Mouse (Mus musculus) heart, embryonic 12.5 days (tissue): ENCODE measurements around the gene Usp24. TPM values are rescaled to one million over a fixed set of nuclear protein-coding genes. Genes with fewer than 3 reads are reported as not detected.

Experiments used
- ATAC-seq: fragments of 200-750 bp; cut with Nextera tagmentation; 2 replicates; pipeline ENCODE4 v1.8.0; 2017; ENCODE audit warnings: moderate TSS enrichment, moderate library complexity; ENCODE audit not compliant: insufficient number of reproducible peaks, low FRiP score
- H3K27ac ChIP-seq: fragments of 300-500 bp; sonication (generic); 2 replicates; pipeline ENCODE4 v1.5.1; 2016; ENCODE audit warnings: mild to moderate bottlenecking, moderate library complexity; ENCODE audit not compliant: poor library complexity, severe bottlenecking
- H3K27me3 ChIP-seq: fragments of 300-500 bp; sonication (generic); replicated peaks from 2 replicates; pipeline ENCODE4 v1.6.1; 2016; ENCODE audit warnings: mild to moderate bottlenecking, moderate library complexity
- H3K36me3 ChIP-seq: fragments of 300-500 bp; sonication (generic); 2 replicates; pipeline ENCODE4 v1.6.1; 2016; ENCODE audit warnings: mild to moderate bottlenecking, moderate library complexity
- H3K4me1 ChIP-seq: fragments of 300-500 bp; sonication (generic); replicated peaks from 2 replicates; pipeline ENCODE4 v1.6.1; 2016; ENCODE audit warnings: mild to moderate bottlenecking
- H3K4me2 ChIP-seq: fragments of 300-500 bp; sonication (generic); 2 replicates; pipeline ENCODE4 v1.6.1; 2016; ENCODE audit warnings: mild to moderate bottlenecking, moderate library complexity
- H3K4me3 ChIP-seq: fragments of 300-500 bp; sonication (generic); 2 replicates; pipeline ENCODE4 v1.5.1; 2016; ENCODE audit warnings: mild to moderate bottlenecking
- H3K9ac ChIP-seq: fragments of 300-500 bp; sonication (generic); 2 replicates; pipeline ENCODE4 v1.6.1; 2016; ENCODE audit warnings: mild to moderate bottlenecking, moderate library complexity
- H3K9me3 ChIP-seq: fragments of 300-500 bp; sonication (generic); replicated peaks from 2 replicates; pipeline ENCODE4 v1.6.1; 2016; ENCODE audit warnings: mild to moderate bottlenecking, moderate library complexity
- WGBS: fragments of 180-500 bp; shearing (Covaris S2); methylation state at CpG from one replicate; pipeline ENCODE4 v1.1.7; 2016; 5-methylcytosine and 5-hydroxymethylcytosine counted together
- polyA plus RNA-seq: library from polyadenylated mRNA; unstranded; fragments of >200 nt; fragmentation: Nextera tagmentation; extraction: Ambion mirVana; gene quantifications from 2 replicates; pipeline ENCODE4 v1.2.1, GENCODE M21; 2016

Gene Usp24
- polyA plus RNA-seq, 1 experiment from 2014 or later = 10.4 TPM

GRCm38 (mm10) chr4:106430431-106430830 is 114.4 kb downstream of the Usp24 start:
- Histone ChIP-seq H3K27ac (no peak overlapping the region), H3K27me3 (no peaks in the 10 kb centered on the region), H3K9me3 (no peaks in the 10 kb centered on the region), H3K4me1 (no peaks in the 10 kb centered on the region), H3K4me3 (no peak overlapping the region), H3K4me2 (no peak overlapping the region), H3K36me3 (peaks cover 70% of the 10 kb centered on the region), H3K9ac (no peak overlapping the region)
- ATAC-seq = no peak
- WGBS = 93% methylated on average over 5 of the region's 5 CpGs

GRCm38 (mm10) chr4:106435426-106435825 is 119.4 kb downstream of the Usp24 start:
- peaks cover 78% of the 10 kb centered on the region for H3K36me3 ChIP-seq
- WGBS = 81% methylated on average over 2 of the region's 2 CpGs
- no peaks in the 10 kb centered on the region for H3K27me3 ChIP-seq
- H3K4me3 ChIP-seq = no peak overlapping the region
- no peak overlapping the region for H3K4me2 ChIP-seq
- no peak for ATAC-seq
- no peaks in the 10 kb centered on the region for H3K9me3 ChIP-seq
- H3K27ac ChIP-seq = no peak overlapping the region
- H3K9ac ChIP-seq = no peak overlapping the region
- H3K4me1 ChIP-seq = no peaks in the 10 kb centered on the region

DNA sequence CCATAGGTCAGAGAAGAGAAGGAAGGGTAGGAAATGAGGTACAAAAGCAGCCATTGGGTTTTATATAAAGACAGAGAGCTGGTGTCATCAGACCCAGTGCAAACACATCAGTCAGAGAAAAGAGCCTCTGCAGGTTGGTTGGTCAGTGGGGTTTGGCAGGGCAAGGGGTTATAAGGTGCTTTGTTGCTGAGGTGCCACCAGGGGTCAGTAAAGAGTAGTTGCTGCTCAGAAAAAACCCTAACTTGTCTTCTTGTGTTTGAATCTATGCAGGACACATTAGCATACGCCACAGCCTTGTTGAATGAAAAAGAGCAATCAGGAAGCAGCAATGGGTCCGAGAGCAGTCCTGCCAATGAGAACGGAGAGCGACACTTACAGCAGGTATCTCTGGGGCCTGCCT is 120.5 kb downstream of the Usp24 start:
- Histone ChIP-seq H3K27ac (no peak overlapping the region), H3K4me3 (no peak overlapping the region), H3K27me3 (no peaks in the 10 kb centered on the region), H3K36me3 (peaks cover 77% of the 10 kb centered on the region), H3K4me1 (no peaks in the 10 kb centered on the region), H3K9ac (no peak overlapping the region), H3K9me3 (no peaks in the 10 kb centered on the region), H3K4me2 (no peak overlapping the region)
- WGBS = 71% methylated on average over 4 of the region's 4 CpGs
- ATAC-seq = no peak

- H3K4me2 ChIP-seq = no peak overlapping the region
- H3K4me3 ChIP-seq = no peak overlapping the region
- peaks cover 77% of the 10 kb centered on the region for H3K36me3 ChIP-seq
- 92% methylated on average over 5 of the region's 5 CpGs for WGBS
- H3K9ac ChIP-seq = no peak overlapping the region
- H3K9me3 ChIP-seq = no peaks in the 10 kb centered on the region
- ATAC-seq = no peak
- H3K4me1 ChIP-seq = no peaks in the 10 kb centered on the region
- H3K27ac ChIP-seq = no peak overlapping the region
- H3K27me3 ChIP-seq = no peaks in the 10 kb centered on the region
These were observed 121.2 kb downstream of the Usp24 start for GRCm38 (mm10) chr4:106437207-106437606.

- Histone ChIP-seq H3K4me1 (no peaks in the 10 kb centered on the region), H3K27me3 (no peaks in the 10 kb centered on the region), H3K27ac (no peak overlapping the region), H3K9ac (no peak overlapping the region), H3K9me3 (no peaks in the 10 kb centered on the region), H3K4me3 (no peak overlapping the region), H3K4me2 (no peak overlapping the region), H3K36me3 (peaks cover 81% of the 10 kb centered on the region)
- ATAC-seq = no peak
- 88% methylated on average over 5 of the region's 5 CpGs for WGBS
These were observed 122.8 kb downstream of the Usp24 start for GRCm38 (mm10) chr4:106438763-106439162.

DNA sequence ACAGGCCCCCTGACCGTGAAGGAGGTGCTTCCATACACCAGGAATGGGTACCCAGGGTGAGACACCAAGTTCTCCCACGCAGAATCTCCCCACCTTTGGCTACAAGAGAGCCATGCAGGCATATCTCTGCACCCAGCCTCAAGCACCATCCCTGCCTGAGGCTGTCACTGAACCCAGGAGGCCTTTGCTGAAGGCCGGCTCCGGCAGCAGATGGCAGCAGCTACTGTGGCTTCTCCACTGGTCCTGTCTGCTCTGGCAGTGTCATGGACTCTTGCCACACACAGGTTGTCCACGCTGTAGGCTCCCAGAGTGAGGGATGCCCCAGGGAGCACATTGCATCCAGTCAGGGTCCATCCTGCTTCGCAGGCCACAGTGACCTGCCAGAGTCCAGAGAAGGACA is 127.2 kb downstream of the Usp24 start:
- Histone ChIP-seq H3K4me2 (no peak overlapping the region), H3K27me3 (no peaks in the 10 kb centered on the region), H3K4me3 (no peak overlapping the region), H3K36me3 (peaks cover 44% of the 10 kb centered on the region), H3K27ac (no peak overlapping the region), H3K4me1 (no peaks in the 10 kb centered on the region), H3K9ac (no peak overlapping the region), H3K9me3 (no peaks in the 10 kb centered on the region)
- no peak for ATAC-seq
- 79% methylated on average over 6 of the region's 6 CpGs for WGBS

- WGBS = 67% methylated on average over 8 of the region's 8 CpGs
- peaks cover 20% of the 10 kb centered on the region for H3K4me1 ChIP-seq
- no peak overlapping the region for H3K4me3 ChIP-seq
- no peak overlapping the region for H3K27ac ChIP-seq
- no peaks in the 10 kb centered on the region for H3K36me3 ChIP-seq
- no peaks in the 10 kb centered on the region for H3K27me3 ChIP-seq
- no peak overlapping the region for H3K9ac ChIP-seq
- no peak for ATAC-seq
- H3K9me3 ChIP-seq = peaks cover 3% of the 10 kb centered on the region; the same call in 1 of the 2 replicates
- no peak overlapping the region for H3K4me2 ChIP-seq
These were observed 133.3 kb downstream of the Usp24 start for GRCm38 (mm10) chr4:106449306-106449705.

GRCm38 (mm10) chr4:106452401-106452800 is 136.4 kb downstream of the Usp24 start:
- ATAC-seq = no peak
- Histone ChIP-seq H3K27ac (no peak overlapping the region), H3K4me2 (no peak overlapping the region), H3K36me3 (no peaks in the 10 kb centered on the region), H3K4me1 (peaks cover 20% of the 10 kb centered on the region), H3K4me3 (no peak overlapping the region), H3K9me3 (peaks cover 3% of the 10 kb centered on the region; the same call in 1 of the 2 replicates), H3K27me3 (no peaks in the 10 kb centered on the region), H3K9ac (no peak overlapping the region)
- 37% methylated on average over 7 of the region's 7 CpGs for WGBS

DNA sequence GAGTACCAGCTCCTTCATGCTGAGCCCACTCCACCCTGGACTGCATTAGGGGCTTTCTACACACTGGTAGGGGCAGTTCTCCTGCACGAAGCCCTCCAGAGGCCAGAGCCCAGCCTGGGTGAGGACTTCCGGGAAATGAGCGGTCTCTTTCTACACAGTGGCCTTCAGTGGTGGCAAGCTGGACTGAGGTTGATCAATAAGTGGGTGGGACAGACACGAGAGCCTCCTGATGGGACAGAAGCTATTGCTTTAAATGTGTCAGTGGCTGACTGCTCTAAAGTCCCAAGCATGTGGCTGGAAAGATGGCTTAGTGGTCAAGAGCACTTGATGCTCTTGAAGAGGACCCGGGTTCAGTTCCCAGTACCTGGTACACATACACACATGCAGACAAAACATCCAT is 137.1 kb downstream of the Usp24 start:
- Histone ChIP-seq H3K36me3 (no peaks in the 10 kb centered on the region), H3K4me3 (no peak overlapping the region), H3K9ac (no peak overlapping the region), H3K4me1 (peaks cover 20% of the 10 kb centered on the region), H3K27me3 (no peaks in the 10 kb centered on the region), H3K4me2 (no peak overlapping the region), H3K9me3 (peaks cover 3% of the 10 kb centered on the region; the same call in 1 of the 2 replicates), H3K27ac (no peak overlapping the region)
- 91% methylated on average over 5 of the region's 5 CpGs for WGBS
- ATAC-seq = no peak

DNA sequence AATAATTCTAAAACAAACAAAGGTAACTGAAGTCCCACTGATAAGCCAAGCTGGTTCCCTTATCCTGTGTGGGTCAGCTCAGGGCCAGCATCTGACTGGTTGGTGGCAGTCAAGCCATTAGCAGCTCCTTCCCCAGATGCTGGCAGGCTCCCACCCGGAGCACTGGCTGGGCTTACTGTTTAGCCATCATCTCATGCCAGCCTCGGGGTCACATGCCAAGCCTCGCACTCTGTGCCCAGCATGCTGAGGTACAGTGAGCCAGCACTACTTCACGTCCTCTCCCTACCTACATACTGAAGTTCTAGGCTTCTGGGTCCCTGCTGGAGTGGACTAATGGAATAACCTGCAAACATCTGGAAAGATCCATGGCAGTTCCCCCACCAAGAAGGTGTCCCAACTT is 137.5 kb downstream of the Usp24 start:
- no peak overlapping the region for H3K9ac ChIP-seq
- no peak overlapping the region for H3K27ac ChIP-seq
- WGBS = 87% methylated on average over 4 of the region's 4 CpGs
- H3K4me3 ChIP-seq = no peak overlapping the region
- no peak for ATAC-seq
- H3K36me3 ChIP-seq = no peaks in the 10 kb centered on the region
- peaks cover 2% of the 10 kb centered on the region; the same call in 1 of the 2 replicates for H3K9me3 ChIP-seq
- peaks cover 20% of the 10 kb centered on the region for H3K4me1 ChIP-seq
- no peak overlapping the region for H3K4me2 ChIP-seq
- H3K27me3 ChIP-seq = 0 out of 2 replicates have a peak, but pooled peaks cover 2% of the 10 kb centered on the region

GRCm38 (mm10) chr4:106454541-106454940 is 138.5 kb downstream of the Usp24 start:
- H3K9ac ChIP-seq = no peak overlapping the region
- no peaks in the 10 kb centered on the region for H3K9me3 ChIP-seq
- H3K4me1 ChIP-seq = peaks cover 17% of the 10 kb centered on the region
- no peak overlapping the region for H3K4me3 ChIP-seq
- no peak overlapping the region for H3K27ac ChIP-seq
- no peaks in the 10 kb centered on the region for H3K36me3 ChIP-seq
- WGBS = 86% methylated on average over 7 of the region's 7 CpGs
- peaks cover 7% of the 10 kb centered on the region; the same call in 1 of the 2 replicates for H3K27me3 ChIP-seq
- ATAC-seq = no peak
- H3K4me2 ChIP-seq = no peak overlapping the region

DNA sequence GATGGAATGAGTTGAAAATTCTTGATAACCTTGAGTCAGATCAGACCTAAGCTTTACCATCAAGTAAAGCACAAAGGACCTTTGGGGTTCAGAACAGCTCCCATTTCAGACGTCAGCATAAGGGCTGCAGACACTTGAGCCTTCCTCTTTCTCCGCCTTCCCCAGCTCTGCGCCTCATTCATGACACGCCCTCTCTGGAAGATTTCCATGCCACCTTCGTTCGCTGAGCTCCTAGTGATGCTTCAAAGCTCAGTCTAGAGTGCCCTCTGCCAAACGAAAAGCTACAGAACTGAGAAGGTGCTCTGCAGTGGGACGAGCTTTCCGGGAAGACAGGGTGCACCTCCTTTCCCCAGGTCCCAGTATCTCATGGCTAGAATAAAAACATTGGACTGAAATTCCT is 146.0 kb downstream of the Usp24 start:
- H3K27ac ChIP-seq = no peak overlapping the region
- H3K4me3 ChIP-seq = no peak overlapping the region
- 66% methylated on average over 9 of the region's 9 CpGs for WGBS
- no peaks in the 10 kb centered on the region for H3K36me3 ChIP-seq
- H3K4me2 ChIP-seq = no peak overlapping the region
- H3K9ac ChIP-seq = no peak overlapping the region
- peaks cover 69% of the 10 kb centered on the region for H3K27me3 ChIP-seq
- H3K4me1 ChIP-seq = peaks cover 13% of the 10 kb centered on the region
- H3K9me3 ChIP-seq = no peaks in the 10 kb centered on the region
- no peak for ATAC-seq
